Mouse (Mus musculus) forebrain, embryonic 12.5 days (tissue): ENCODE data around the gene Tbck. TPM values are rescaled to one million over a fixed set of nuclear protein-coding genes. Genes with fewer than 3 reads are reported as not detected.

Experiments
- ATAC-seq: fragments of 200-750 bp; cut with Nextera tagmentation; 2 replicates; pipeline ENCODE4 v1.8.0; 2017; ENCODE audit warnings: moderate TSS enrichment; ENCODE audit not compliant: low FRiP score
- H3K27ac ChIP-seq: fragments of 300-500 bp; sonication (generic); 2 replicates; pipeline ENCODE4 v1.5.1; 2016; ENCODE audit warnings: mild to moderate bottlenecking
- H3K27me3 ChIP-seq: fragments of 300-500 bp; sonication (generic); 2 replicates; pipeline ENCODE4 v1.6.1; 2016; ENCODE audit warnings: mild to moderate bottlenecking
- H3K36me3 ChIP-seq: fragments of 300-500 bp; sonication (generic); replicated peaks from 2 replicates; pipeline ENCODE4 v1.6.1; 2016; ENCODE audit warnings: mild to moderate bottlenecking
- H3K4me1 ChIP-seq: fragments of 300-500 bp; sonication (generic); 2 replicates; pipeline ENCODE4 v1.6.1; 2016
- H3K4me2 ChIP-seq: fragments of 300-500 bp; sonication (generic); 2 replicates; pipeline ENCODE4 v1.6.1; 2016; ENCODE audit warnings: mild to moderate bottlenecking, moderate library complexity
- H3K4me3 ChIP-seq: fragments of 300-500 bp; sonication (generic); replicated peaks from 2 replicates; pipeline ENCODE4 v1.5.1; 2016; ENCODE audit warnings: mild to moderate bottlenecking
- H3K9ac ChIP-seq: fragments of 300-500 bp; sonication (generic); 2 replicates; pipeline ENCODE4 v1.6.1; 2016; ENCODE audit warnings: mild to moderate bottlenecking
- H3K9me3 ChIP-seq: fragments of 300-500 bp; sonication (generic); 2 replicates; pipeline ENCODE4 v1.6.1; 2016
- WGBS: fragments of 180-500 bp; shearing (Covaris S2); methylation state at CpG from one replicate; pipeline ENCODE4 v1.1.7; 2016; 5-methylcytosine and 5-hydroxymethylcytosine counted together
- polyA plus RNA-seq: library from polyadenylated mRNA; unstranded; fragments of >200 nt; fragmentation: Nextera tagmentation; extraction: Ambion mirVana; gene quantifications from 2 replicates; pipeline ENCODE4 v1.2.1, GENCODE M21; 2016

Tbck gene
- polyA plus RNA-seq, 1 experiment from 2014 or later: 29.6 TPM

DNA sequence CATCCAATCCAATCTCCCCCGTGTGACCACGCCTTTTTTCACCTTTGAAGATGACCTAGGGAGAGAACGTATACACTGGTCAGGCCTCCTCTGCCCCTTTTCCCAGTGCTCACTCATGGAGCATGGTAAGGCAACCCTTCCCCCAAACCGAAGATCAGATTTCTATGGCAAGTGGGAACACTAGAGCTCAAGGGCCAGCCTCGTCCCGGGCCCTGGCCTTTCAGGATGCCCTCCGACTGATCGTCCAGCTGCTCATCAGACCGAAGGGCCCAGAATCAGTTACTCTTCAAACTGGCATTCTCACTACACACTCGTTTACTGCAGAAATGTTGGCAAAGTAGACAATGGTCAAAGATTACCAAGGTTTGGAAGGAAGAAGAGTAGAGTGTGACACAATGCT is 200.5 kb downstream of the Tbck start:
- Histone ChIP-seq H3K27ac (no peak overlapping the region), H3K36me3 (no peaks in the 10 kb centered on the region), H3K4me2 (no peak overlapping the region), H3K4me1 (peaks cover 9% of the 10 kb centered on the region; the same call in 1 of the 2 replicates), H3K27me3 (no peaks in the 10 kb centered on the region), H3K9me3 (no peaks in the 10 kb centered on the region), H3K9ac (no peak overlapping the region), H3K4me3 (no peak overlapping the region)
- ATAC-seq: no peak
- 90% methylated on average over 10 of the region's 10 CpGs for WGBS

DNA sequence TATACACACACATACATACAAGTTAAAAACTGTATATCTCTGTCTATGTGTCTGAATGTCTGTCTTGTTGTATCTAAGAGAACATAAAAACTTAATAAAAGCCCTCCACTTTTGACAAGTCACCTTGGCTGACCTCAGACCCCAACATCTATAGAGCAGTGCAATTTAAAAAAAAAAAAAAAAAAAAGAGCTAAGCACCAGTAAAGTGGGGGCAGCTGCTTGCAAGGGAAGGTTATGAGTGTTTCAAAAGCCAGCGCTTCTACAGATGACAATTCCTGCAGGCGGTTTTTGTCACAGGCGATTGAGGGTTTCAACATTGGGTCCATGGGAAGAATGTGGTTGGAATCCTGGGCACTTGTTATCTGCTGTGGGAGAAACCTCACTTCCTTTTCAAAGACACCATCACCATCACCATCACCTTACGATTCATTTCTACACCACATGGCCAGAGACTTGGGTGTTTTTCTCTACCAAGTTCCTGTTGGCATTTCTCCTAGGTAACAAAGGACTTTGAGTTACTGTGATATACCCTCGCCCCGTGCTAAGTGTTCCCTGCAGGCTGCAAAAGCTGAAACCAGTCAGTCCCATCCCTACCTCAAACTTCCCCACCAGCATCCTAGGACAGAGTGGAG is 202.6 kb downstream of the Tbck start:
- Histone ChIP-seq H3K9me3 (no peaks in the 10 kb centered on the region), H3K4me2 (no peak overlapping the region), H3K4me3 (no peak overlapping the region), H3K36me3 (no peaks in the 10 kb centered on the region), H3K27ac (no peak overlapping the region), H3K27me3 (no peaks in the 10 kb centered on the region), H3K9ac (no peak overlapping the region), H3K4me1 (no peaks in the 10 kb centered on the region)
- no peak for ATAC-seq
- WGBS: 93% methylated on average over 6 of the region's 6 CpGs

DNA sequence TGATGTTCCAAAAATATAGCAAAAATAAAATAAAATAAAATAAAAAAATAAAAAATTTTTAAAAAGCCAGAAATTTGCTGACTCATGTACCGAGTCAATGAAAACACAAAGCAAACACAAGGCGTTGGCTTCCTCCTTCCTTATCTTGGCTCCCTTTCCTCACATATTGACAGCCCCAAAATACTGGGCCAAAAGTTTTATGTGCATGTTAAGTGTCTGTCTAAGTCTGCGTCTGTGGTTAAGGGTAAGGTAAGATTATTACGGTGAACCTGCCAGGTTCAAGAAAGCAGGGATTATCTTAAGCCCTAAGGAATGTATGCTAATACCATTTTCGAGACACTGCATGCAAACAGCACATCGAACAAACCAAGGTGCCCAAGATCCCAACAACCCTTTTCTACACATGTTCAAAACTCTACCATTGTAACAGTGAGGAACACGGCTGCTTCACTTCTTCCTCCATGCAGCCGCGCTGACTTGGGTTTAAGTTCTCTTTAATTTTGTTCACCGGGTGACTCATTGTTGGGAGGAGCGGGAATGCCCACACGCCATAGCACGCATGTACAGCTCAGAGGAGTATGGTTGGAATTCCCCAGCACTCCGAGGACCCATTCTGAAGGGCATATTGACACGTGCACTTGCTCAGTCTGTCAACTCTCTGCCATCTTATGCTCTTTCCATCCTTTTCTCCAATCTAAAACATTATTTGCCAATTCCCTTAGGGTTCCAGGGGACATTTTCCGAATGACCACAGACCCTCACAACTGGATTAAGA is 203.3 kb downstream of the Tbck start:
- Histone ChIP-seq H3K4me1 (no peaks in the 10 kb centered on the region), H3K27me3 (no peaks in the 10 kb centered on the region), H3K4me2 (no peak overlapping the region), H3K4me3 (no peak overlapping the region), H3K9ac (no peak overlapping the region), H3K36me3 (no peaks in the 10 kb centered on the region), H3K27ac (no peak overlapping the region), H3K9me3 (no peaks in the 10 kb centered on the region)
- 94% methylated on average over 16 of the region's 16 CpGs for WGBS
- ATAC-seq: no peak

Other genes with a start within 250 kb of the Tbck start
- gene Gimd1, start 54.3 kb upstream of the Tbck start, polyA plus RNA-seq: not detected in 2 replicates
- 70.2 and 70.4 TPM in 2 replicates for gene Aimp1, start 226 bp downstream of the Tbck start, polyA plus RNA-seq